Mouse (Mus musculus): ENCODE data around the gene Fbxl17.

Fbxl17 gene

DNA sequence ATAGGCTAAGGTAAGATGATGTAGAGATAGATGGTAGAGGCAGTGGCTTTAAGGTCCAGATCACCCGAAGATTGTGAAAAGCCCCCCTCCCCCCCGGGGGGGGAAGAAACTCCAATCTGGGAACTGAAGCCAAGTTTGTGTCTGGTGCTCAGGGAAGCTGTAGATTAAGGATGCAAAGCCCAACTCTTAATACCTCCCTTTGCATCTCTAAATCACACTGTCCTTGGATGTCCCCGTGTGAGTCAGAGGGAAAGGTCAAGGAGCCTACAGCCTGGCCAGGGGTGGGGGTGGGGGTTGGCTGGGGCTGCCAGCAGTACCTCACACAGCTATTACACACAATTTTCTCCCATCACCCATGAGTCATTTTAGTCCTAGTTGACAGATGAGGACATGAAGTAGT lies 453.4 kb downstream of the Fbxl17 start:
- no peak for DNase-seq (ENCODE audit: low spot score in 2 of 2)

DNA sequence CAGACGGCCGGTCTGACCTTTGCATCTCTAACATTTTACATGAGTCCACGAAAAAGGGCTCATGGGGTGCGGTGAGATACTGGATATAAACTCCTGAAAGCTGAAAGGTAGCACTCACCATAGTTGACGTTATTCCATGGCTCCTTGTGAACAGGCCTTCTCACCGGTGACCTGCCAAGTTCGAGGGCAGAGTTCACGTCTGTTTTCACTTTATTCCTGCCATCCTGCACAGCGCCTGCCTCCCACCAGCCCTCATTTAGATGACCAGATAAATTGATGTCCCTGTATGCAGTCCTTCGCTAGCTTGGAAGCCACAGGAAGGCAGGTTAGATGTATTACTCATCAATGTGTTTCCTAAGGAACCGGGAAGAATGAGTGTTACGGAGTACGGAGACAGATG lies 454.5 kb downstream of the Fbxl17 start:
- DNase-seq (ENCODE audit: low spot score in 2 of 2), result no peak

DNA sequence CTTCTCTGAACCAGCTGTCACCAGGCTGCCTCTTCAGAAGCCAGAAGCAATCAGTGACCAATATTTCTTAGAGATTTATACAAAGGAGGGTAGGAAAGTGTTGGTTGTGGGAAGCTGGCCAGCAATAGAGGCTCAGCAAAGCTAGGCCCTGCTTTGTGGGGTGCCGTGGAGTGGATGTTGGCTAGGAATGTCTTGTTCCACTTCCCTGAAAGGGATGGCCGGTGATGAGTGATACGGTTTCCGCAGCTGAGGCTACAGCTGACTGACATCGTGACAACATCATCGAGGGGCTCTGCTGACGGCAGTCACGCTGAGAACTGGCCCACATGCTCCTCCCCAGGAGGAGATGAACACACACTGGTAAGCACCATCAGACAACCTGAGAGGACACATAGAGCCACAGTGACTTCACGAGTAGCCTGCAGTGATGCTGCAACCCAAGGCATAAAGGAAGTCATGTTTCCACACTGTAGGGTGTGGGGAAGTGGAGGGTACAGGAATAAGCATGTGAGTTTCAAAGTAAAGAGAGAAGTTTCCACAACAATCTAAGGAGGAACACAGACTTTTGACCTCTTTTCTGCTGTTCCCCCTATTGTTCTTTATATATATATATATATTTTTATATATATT lies 456.7 kb downstream of the Fbxl17 start:
- no peak for DNase-seq (ENCODE audit: low spot score in 2 of 2)

DNA sequence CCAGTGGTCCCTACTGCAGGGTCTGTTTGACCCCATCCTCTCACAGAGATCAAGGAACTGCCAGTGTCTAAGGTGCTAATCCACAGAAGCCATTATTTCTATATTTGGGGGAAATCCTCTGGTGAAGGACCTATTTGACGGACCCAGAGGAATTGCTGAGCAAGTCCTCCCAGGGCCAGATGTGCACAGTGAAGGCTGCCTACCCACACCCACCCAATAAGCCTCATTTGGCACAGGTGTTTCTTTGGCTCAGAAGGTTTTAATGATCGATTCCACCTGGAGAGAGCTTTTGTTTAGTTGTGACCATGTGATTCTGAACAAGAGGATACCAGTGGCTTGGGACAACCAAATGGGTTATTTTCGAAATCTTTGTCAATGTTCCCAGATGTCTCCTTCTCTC lies 462.3 kb downstream of the Fbxl17 start:
- DNase-seq (ENCODE audit: low spot score in 2 of 2), result no peak

DNA sequence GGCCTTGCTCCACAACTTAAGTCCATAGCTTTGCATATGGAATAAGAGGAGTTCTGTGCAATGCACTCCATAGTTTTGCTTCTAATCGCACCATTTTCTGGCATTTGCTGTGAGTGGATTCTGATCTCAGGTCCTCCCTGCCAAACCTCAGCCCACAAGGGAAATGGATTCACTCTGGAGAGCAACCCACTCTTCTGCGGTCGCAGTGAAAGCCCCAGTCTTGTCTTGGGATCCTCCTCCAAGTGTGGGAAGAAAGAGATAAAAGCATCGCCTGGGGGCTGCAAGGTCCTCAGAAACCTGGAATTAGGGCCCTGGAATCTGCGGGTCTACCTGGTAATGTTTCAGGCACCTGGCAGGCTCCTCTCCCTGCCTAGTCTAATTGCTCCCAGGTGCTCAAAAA lies 466.7 kb downstream of the Fbxl17 start:
- DNase-seq (ENCODE audit: low spot score in 2 of 2), result no peak

DNA sequence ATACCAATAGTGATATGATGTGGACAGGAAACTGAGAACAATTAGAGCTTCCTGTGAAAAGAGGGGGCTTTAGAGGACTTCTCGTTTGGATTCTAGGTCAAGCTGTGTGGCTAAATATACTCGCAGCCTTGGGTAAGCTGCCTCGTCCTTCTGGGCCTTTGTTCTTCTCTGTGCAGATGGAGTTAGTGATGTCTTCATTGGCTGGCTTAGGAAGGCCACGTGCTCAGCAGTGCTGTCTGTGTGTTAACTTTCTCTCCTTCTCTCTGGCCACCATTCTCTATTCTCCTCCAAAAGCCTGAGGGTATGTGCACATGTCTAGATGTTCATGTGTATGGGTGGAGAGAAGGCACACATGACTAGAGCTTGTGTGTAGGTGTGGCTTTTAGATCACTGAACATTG lies 470.7 kb downstream of the Fbxl17 start:
- no peak for DNase-seq (ENCODE audit: low spot score in 2 of 2)

DNA sequence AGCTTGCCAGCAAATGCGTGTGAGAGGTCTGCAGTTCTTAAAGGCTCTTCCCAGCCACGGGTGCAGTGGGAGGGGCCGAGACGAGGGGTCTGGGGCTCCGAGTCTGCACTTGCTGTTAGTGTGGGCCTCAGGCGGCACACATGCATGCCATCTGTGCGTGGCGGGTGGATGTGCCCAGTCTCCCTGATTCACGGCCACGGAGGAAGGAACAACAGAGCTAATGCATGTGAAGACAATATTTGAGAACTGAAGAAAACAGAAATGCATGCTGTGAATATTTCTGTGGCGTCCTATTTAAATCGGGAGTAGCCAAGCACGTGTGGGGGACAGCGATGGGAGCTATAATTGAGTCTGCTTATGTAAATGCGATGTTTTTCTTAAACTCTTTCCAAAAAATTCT lies 474.6 kb downstream of the Fbxl17 start:
- DNase-seq (ENCODE audit: low spot score in 2 of 2), result peak; percentile 37 to 50

DNA sequence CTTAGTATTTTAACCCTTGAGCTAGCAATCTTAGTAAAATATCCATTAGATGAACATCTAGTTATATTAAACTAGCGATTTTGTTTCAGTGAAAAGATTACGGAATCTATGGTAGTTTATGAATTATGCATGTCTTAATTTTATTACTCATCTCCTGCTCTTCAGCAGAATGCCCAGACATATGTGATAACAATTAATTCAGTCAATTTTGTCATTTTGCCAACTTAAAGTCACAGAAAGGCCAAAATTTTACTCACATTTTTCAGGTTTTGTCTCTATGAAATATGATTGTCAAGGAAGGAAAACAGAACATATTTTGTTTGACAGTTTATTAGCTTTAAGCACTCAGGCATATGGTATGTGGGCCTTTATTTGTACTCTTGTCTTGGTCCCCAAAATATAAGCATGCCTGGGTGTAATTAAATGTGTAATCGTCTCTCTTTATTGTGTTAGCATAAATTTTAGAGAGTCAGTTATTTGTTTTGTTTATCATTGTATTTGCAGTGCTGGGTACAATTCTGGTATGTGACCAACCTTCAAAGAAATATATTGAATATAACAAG lies 482.1 kb downstream of the Fbxl17 start:
- no peak for DNase-seq (ENCODE audit: low spot score in 2 of 2)

DNA sequence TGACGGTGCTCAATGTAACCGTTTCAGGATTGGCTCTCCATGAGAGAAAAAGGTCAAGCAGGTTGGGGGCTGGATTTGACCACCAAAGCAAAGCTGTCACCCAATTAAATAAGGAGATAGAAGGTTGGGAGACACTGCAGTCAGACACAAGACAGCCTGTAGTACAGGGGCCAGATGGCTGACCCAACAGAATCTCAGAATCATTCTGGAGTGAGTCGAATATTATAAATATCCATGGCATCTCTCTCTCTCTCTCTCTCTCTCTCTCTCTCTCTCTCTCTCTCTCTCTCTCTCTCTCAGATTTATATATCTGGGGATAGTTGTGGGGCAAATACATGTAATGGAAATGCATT lies 487.3 kb downstream of the Fbxl17 start:
- DNase-seq (ENCODE audit: low spot score in 2 of 2), result no peak

DNA sequence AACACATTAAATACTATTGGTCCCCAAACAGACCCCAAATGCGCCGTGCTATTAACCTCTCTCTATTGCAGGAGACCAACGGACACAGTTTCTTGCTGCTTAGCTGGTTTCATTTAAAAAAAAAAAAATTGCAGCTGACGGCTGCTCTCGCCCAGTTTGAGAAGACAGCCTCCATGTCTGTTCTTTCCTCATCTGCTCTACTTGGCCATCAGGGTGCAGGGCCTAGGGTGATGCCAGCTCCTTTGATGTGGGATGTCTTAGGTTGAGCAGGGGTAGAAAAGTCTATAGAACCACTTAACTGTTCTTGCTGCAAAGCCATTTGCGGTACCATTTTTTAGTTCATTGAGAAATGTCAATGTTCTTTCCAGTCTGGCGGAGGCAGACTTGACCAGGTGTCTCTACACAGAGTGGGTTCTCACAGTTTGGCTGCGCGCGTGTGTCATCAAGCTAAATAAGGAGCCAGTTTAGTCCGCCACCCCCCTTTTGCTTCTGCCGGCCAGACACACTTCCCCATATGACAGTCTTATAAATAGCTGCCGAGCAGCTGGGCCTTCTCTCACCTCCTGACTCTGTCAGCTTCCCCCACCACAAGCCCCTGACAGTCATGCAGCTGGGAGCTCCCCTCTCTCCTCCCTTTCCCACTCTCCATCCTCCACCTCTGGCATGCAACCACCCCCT lies 487.8 kb downstream of the Fbxl17 start:
- peak; percentile 84 to 88 for DNase-seq (ENCODE audit: low spot score in 2 of 2)

DNA sequence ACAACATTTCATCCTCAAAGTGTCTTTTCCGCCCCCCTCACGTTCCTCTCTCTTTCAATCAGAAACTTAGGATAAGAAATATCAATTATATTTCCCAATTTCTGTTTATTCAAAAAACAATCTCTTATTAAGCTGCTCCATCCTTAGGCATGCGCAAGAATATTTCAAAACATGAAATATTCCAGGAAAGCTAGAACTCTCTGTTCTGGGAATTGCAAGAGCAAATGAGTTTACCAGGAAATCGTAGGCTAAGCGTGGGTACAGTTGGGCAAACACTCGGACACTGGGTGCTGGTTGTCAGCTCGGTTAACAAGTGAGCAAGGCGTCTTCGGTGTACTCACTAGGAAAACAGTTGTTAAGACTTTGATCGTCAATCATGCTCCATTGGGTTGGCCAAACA lies 489.0 kb downstream of the Fbxl17 start:
- no peak for DNase-seq (ENCODE audit: low spot score in 2 of 2)

DNA sequence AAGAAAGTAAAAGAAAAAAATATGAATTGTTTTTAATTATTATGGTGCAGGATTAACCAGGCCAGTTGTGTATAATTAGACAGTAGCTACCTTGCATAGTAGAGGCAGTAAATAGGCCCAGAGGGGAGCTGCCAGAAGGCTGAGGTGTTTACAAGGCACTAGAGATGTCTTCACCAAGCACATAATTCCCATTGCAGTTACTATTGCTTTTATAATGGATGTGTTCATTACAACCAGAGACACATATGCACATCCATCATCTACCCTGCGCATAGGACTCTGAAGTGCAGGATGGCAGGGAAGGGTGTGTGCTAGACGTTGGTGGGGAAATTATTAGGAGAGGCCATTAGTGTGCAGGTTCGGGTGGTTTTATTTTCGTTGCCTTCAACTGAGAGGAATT lies 491.0 kb downstream of the Fbxl17 start:
- DNase-seq (ENCODE audit: low spot score in 2 of 2), result no peak

DNA sequence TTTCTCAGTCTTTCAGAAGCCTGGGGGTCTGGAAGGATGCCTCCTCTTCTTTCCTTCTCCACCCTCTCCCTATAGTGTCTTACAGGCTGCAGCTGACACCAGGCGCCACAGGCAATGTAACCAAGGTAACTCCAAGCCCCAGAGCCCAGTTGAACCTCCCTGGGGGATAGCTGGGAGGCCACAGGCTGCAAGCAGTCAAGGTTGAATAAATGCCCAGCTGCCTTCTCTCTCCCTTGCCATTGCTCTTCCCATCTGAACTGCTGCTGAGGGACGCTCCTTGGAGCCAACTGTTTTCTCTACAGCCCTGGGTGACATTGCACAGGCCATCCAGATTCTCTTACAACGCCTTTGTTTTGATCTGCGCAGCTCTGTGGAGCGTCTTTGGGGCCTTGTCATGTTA lies 491.5 kb downstream of the Fbxl17 start:
- DNase-seq (ENCODE audit: low spot score in 2 of 2), result no peak

DNA sequence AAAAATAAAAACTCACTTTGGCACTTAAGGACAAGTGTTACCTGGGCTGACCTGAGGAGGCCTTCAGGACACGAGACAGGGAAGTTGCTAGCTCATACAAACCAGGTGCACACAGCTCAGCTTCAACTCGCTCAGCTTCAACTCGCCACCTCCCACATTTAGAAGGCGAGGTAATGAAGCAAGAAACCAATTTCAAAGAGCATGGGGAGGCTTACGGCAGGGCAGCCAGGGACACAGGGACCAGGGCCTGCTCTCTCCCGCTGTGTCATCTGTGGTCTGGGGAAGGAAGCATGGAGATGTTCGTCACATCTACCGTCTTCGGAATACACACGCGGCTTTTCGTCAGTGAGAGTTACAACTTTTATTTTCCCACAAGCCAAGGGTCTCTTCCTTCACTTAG lies 491.9 kb downstream of the Fbxl17 start:
- no peak for DNase-seq (ENCODE audit: low spot score in 2 of 2)
